Mouse (Mus musculus): ENCODE results near the gene Fpgt.

Fpgt gene

DNA sequence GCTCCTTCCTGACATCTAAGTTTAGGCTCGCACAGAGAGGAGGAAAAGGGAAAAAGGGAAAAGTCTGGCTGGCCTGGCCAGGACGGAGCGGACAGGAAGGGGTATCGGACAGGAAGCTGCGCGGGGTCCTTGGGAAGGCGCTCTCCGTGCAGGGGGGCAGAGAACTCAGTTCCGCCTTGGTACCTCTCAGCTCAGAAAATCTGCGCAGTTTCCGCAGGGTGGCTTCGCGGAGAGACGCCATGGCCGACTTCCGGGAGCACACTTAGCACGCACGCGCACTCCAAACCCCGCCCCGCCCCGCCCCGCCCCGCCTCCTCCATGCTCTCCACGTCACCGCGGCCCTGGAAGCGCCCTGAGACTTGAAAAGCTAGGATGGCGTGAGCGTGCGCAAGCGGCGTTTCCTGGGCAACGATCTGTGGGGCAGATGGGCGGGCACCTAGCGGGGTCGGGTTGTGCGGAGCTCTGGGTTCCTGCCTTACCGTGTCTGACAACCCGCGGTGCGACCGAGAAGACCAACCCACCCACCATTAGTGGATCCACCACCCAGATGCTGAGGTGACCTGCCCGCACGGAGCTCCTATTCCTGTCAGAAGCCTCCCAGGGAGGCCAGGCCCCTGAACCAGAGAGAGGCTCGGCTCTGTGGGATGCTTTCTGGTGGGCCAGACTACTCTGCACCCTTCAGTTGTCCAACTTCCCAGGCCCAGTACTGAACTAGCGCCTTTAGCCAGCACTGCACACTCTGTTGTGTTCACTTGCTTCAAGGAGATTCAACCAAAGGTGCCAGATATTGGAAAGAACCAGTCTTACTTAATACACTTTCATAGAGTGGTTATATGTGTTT is at the start of gene Fpgt, which contains the start of gene Lrriq3:
Fpgt (minus strand) TSS at position 288 of the 841 bp plus-strand sequence.
Lrriq3 (plus strand) TSS at position 319 of the 841 bp plus-strand sequence.
- peak; percentile 62 to 81 for DNase-seq (ENCODE audit: low spot score in 2 of 2)

DNA sequence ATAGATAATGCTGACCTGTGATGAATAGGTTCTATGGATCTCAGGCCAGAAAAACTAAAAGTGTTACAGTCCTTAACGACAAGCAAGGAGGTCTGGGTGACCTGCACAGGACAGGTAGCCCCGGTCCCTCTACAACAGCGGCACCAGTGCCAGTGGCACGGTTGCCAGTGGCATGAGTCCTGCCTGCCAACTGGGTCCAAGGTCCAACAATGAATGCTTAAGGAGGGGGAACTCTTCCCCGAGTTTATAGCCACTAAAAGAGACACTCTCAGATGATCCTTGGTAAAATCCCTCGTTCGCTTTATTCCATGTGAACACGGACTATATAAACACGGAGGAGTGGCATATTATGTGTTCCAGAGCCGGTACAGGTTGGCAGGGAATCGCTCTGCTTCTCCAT is 47.8 kb upstream of the Fpgt start:
- no peak for DNase-seq (ENCODE audit: low spot score in 2 of 2)

DNA sequence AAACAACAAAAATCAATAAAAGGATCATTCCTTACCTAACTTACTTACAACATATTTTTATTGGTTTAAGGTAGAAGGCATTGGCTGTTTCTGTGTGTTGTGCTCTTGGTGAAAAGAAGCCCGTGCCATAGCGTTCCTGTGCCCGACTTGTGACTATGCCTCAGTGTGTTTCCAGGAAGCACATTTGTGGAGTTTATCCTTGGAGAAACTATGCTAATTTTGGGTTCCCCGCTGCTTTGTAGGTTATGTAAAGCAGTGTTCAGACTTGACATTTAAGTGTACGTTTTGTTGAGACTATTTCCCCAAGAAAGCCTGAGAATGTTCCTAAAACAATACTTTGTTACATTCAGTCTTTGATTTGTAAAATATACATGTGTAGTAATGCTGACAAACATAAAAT is 44.5 kb upstream of the Fpgt start:
- no peak for DNase-seq (ENCODE audit: low spot score in 2 of 2)

DNA sequence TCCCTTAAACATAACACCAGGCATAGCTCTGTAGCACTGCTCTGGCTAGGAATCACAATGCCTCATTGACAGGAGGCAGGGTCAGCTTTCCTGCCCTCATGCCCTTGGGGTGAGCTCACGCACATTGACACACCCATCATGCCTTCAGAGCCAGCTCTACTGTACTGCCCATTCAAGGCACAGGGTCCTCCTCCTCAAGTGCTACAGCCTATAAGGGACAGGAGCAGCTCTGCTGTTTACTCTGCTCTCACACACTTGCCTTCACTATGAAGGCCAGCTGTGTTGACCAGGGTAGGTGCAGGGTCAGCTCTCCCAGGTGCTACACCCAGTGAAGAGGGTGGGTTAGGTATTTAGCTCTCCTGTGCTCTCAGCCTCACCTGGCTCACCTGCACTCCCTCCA is 12.8 kb upstream of the Fpgt start:
- DNase-seq (ENCODE audit: low spot score in 2 of 2): no peak

DNA sequence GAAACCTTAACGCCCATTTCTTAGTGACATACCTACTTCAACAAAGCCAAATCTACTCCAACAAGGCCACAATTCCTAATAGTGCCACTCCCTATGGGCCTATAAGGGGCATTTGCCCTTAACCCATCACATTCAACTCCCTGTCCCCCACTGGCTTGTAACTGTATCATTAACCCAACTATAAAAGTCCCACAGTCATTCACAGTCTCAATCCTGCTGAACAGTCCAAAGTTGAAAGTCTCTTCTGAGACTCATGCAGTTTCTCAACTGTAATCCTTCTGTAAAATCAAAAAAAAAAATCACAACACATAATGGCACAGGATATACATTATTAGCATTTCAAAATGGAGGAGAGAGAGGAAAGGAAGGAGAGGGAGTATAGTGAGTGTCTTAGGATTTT is 6.1 kb upstream of the Fpgt start:
- no peak for DNase-seq (ENCODE audit: low spot score in 2 of 2)

DNA sequence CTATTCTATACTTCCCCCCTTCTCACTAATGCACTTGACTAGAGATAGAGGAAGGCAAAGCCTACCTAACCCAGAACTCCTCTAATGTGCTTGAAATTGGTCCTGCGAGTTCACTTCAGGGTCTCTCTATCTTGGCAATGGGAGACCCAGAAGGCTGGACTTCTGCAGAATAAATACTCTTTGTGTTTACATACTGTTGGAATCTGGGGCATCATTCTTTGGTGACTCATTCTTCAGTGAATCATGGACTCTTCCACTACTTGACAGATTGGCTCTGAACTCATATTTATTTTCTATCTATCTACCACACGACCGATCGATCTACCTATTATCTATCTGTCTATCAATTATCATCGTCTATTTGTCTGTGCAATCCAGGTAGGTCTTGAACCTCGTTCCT is 1.1 kb downstream of the Fpgt start:
- no peak for DNase-seq (ENCODE audit: low spot score in 2 of 2)

DNA sequence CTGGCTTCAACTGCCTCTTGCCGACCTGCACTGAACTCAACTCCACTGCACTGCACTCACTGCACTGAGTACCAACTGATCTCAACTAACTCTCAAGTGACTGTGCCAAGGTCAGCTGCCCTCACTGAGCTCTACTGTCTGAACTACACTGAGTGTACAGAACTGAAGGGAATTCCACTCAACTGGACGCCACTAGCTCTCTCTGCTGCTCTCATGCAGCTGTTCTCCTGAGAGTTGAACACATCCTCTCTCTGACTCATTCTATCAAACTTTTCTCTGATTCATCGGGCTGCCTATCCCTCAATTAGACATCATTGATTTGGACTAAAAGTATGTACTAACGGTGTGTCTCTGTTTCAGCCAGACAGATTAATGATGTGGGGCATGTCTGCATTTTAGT is 15.3 kb downstream of the Fpgt start:
- DNase-seq (ENCODE audit: low spot score in 2 of 2): no peak

DNA sequence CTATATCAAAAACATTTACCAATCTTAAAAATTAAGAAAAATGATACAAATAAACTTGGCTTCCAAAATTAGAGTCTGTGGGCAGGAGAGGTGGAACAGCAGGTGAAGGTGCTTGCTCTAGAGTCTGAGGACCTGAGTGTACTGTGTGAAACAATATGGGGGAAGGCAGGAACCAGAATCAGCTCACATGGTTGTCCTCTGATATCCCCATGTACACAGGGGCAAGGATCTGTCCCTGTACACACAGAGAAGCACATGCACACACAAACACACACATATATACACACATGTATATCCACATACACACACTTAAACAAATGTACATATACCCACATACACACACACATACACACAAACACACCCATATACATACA is 33.8 kb downstream of the Fpgt start:
- no peak for DNase-seq (ENCODE audit: low spot score in 2 of 2)

DNA sequence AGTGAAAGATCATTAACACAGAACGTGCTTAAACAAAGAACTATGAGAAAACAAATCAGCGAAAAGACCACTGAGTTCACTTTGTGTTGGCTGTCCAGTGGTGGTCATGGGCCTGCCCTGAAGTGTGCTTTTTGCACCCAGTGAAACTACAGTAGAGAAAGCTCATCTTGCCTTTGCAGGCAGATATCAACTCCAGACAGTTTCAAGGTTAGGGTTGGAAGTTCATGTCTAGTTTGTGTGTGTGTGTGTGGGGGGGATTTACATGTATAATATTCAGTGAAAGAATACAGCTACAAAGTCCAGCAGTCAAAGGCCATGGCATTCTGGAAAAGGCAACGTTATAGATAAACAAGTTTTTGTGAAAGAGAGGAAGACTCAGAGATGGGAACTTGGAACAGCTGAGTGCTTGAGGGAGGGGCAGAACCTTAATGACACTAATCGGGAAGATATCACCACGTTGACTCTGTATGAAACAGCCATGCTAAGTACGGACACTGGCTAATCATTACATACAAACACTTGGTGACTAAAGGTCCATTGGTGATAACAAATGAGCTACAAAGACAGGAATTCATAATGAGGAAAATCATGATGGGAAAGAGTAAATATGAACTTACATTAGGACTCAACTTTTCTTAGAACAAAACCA is 34.3 kb downstream of the Fpgt start:
- DNase-seq (ENCODE audit: low spot score in 2 of 2): no peak

DNA sequence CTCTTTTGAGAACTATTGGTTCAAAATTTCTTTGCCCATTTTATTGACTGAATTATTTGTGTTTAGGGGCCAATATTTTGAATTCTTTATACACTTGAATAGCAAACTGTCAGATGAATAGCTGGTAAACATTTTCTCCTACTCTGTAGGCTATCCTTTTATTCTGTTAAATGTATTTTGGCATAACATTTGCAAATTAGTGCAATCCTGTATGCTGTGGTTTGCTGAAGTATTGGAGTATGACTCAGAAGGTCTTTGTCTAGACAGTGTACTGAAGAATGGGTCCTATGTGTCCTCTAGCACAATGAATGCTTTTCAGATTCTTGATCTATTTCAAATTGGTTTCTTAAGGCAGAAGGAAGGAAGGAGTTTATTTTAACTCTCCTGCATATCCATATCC is 35.6 kb downstream of the Fpgt start:
- no peak for DNase-seq (ENCODE audit: low spot score in 2 of 2)

DNA sequence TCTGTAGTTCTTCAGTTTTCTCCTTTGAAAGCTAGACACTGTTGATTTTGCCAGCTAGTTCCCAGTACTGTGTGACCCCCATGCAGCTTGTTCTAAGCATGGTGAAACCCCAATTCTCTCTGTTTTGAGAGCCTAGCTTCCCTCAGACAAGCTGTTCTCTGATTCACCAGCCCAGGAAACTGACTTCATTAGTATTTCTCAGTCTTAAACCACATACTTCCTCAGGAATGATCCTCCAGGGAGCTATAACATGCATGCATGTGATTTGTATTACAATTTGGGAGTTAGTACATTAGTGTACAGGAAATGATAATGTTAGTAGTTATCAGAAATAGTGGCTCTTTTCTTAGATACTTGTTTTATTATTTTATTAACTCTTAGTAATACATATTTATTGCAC is 36.6 kb downstream of the Fpgt start:
- no peak for DNase-seq (ENCODE audit: low spot score in 2 of 2)

DNA sequence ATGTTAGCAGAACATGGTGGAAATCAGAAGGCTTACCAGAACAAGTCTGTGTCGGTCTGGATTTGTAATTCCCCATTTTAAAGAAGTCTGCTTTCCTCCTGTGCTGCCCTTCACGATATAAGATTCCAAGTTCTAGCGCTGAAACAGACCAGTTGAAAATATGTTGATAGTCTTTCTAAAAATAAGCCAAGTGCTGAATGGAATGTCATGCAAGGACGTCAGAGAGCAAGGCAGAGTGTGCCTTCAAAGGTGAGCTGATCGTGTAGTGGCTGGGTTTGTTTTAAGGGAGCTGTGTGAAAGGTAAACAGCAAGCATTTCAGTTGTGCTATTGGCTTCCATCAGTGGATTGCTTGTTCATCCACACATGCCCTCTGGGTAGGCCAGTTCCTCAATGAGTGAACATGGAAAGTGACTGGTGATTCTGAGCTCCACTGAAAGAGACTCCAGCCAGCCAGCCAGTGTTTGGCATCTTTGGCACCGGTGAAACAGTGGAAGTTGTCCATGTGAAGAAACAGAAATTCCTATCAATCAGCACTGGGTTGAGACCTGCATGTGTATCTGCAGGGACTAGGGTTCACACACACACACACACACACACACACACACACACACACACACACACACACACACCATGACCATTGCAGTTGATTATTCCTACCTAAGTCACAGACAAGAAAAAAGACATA is 37.8 kb downstream of the Fpgt start, which contains the start of gene Tnni3k:
Tnni3k (minus strand) TSS at position 177 of the 686 bp plus-strand sequence.
- no peak for DNase-seq (ENCODE audit: low spot score in 2 of 2)

DNA sequence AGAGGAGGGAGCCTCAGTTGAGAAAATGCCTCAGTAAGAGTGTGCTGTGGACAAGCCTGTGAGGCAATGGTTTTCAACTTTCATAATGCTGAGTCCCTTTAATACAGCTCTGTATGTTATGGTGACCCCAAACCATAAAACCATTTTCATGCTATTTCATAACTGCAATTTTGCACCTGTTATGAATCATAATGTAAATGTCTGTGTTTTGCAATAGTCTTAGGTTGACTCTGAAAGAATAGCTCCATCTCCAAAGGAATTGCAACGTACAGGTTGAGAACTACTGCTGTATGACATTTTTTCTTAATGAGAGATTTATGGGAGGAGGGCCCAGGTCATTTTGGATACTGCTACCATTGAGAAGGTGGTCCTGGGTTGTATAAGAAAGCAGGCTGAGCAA is 40.0 kb downstream of the Fpgt start:
- DNase-seq (ENCODE audit: low spot score in 2 of 2): no peak

DNA sequence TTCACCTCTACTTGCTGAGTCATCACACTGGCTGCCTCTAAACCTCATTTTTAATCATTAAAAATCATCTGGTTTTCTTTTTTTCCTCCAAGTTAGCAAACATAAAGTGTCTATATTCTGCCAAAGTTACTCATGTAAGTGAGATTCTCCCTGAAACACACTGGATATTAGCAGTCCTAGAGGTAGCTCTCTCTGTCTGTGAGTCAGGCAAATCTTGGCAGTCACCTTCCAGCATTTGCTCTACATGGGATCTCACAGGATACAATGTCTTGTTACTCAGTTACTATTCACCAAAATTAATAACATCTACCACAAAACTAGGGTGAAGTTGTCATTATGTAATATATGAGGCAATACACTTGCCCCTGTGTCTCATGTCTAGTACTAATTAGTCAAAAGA is 41.2 kb downstream of the Fpgt start:
- no peak for DNase-seq (ENCODE audit: low spot score in 2 of 2)

DNA sequence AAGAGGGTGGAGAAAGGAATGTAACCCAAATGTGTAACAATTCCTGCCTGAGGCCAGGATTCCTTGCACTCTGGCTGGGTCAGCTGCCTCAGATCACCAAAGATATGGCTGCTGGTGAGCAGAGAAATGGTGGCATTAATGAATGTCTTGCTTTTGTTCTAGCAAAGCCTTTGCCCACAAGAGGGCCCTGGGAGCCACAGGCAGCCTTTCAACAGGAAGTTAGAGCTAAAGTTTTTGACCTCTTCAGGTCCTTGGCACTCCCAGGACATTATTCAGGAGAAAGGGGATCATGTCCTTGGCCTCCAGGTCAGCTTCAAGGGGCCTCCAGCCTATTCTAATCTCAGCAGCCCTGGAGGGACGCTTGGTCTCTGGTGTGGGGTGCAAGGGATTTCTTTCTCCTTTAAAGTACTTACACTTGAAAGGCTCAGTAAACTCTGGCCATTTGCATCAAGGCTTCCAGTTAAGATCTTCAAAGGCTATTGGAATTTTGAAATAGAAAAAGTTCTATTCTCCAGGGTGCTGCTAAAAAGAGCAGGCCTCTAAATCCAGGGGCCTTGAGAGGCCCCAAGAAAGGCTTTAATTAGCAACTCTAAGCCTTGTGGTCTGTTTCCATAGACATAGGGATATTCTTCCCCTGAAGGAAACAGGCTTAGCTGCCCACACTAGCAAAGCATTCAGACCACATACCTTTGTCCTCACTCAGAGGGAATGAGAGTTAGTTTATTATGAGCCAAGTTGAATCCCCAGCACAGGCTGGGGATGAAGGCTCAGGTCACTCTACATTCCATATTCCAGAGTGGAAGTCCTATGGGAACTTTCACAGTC is 54.0 kb downstream of the Fpgt start:
- DNase-seq (ENCODE audit: low spot score in 2 of 2): no peak
